Mouse (Mus musculus) CD4-positive naive resting alpha-beta T cell, adult 57 days (primary cell): ENCODE results near the gene Olfr202. TPM values are rescaled to one million over a fixed set of nuclear protein-coding genes. Genes with fewer than 3 reads are reported as not detected.

Experiments
- total RNA-seq: library from RNA; stranded (reverse); gene quantifications from one replicate; pipeline ENCODE4 v1.2.4, GENCODE M21; 2023

Gene Olfr202
- total RNA-seq, result not detected

GRCm38 (mm10) chr16:59286693-59287092, at the start of gene Olfr202:
Olfr202 (minus strand) TSS chr16:59286793.

GRCm38 (mm10) chr16:59331038-59331437, 44.4 kb upstream of the Olfr202 start, which contains the start of gene Olfr205:
Olfr205 (minus strand) TSS chr16:59331138.

GRCm38 (mm10) chr16:59318148-59318547, 31.6 kb upstream of the Olfr202 start, which contains the start of gene Olfr204:
Olfr204 (minus strand) TSS chr16:59318248.

GRCm38 (mm10) chr16:59298581-59298980, 12.0 kb upstream of the Olfr202 start, which contains the start of gene Olfr203:
Olfr203 (plus strand) TSS chr16:59298881.

GRCm38 (mm10) chr16:59272532-59272931, 14.1 kb downstream of the Olfr202 start, which contains the start of gene Olfr201:
Olfr201 (minus strand) TSS chr16:59272632.

Other genes starting within 250 kb of the Olfr202 start
- not detected for gene Olfr187, start 247.0 kb downstream of the Olfr202 start, total RNA-seq
- not detected for gene Olfr190, start 208.8 kb downstream of the Olfr202 start, total RNA-seq
- not detected for gene Olfr191, start 197.0 kb downstream of the Olfr202 start, total RNA-seq
- not detected for gene Olfr193, start 174.9 kb downstream of the Olfr202 start, total RNA-seq
- not detected for gene Olfr194, start 165.7 kb downstream of the Olfr202 start, total RNA-seq
- gene Olfr195, start 139.7 kb downstream of the Olfr202 start, total RNA-seq, result not detected
- gene Olfr196, start 116.3 kb downstream of the Olfr202 start, total RNA-seq, result not detected
- not detected for gene Olfr198, start 83.3 kb downstream of the Olfr202 start, total RNA-seq
- not detected for gene Olfr199, start 67.0 kb downstream of the Olfr202 start, total RNA-seq
- gene Olfr201, start 14.2 kb downstream of the Olfr202 start, total RNA-seq, result not detected
- not detected for gene Olfr203, start 12.1 kb upstream of the Olfr202 start, total RNA-seq
- not detected for gene Olfr204, start 31.5 kb upstream of the Olfr202 start, total RNA-seq
- not detected for gene Olfr205, start 44.3 kb upstream of the Olfr202 start, total RNA-seq
- not detected for gene Olfr206, start 62.5 kb upstream of the Olfr202 start, total RNA-seq
- not detected for gene Olfr209, start 77.2 kb upstream of the Olfr202 start, total RNA-seq
- gene Gabrr3, start 120.5 kb upstream of the Olfr202 start, total RNA-seq, result not detected
- gene Riox2, start 185.0 kb upstream of the Olfr202 start, total RNA-seq, result 34.6 TPM